Mouse (Mus musculus) inflammation-experienced regulatory T-cells, adult 6 months (primary cell): ENCODE measurements around the gene Olfr94. TPM values are rescaled to one million over a fixed set of nuclear protein-coding genes. Genes with fewer than 3 reads are reported as not detected.
"Not testable (repeated sequence)": the region's sequence is repeated elsewhere in the genome, so short reads cannot be mapped to it uniquely, and the experiment has no call there.

Experiments used
- ATAC-seq: one replicate; pipeline ENCODE4 v1.8.0; 2017
- polyA plus RNA-seq, 3 experiments: library from polyadenylated mRNA; unstranded; fragments of 100-300 nt; shearing (Covaris generic); gene quantifications; one replicate each; pipeline ENCODE4 v1.2.1; 2017

Olfr94 gene
- polyA plus RNA-seq, result not detected

DNA sequence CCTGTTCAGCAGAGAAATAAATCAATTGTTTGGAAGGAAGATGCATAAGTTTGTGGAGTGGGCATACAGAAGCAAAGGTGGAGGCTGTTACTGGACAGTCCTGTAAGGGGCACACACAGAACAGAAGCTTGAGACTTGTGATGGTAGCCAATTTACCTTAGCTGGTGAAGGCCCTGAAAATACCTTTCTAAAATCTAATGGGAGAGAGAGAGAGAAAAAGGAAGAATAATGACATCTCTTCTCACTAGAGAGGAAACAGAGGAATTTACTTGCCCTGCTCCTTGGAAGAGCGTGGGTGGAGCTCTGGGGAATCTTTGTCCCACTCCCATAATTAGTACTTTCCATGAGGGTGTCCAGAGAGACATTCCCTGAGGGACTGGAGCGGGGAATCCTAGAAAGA lies at the start of gene Olfr94:
Gene Olfr94, minus strand, starts transcription at position 101 of the 400 bp plus-strand sequence.
- no peak for ATAC-seq

DNA sequence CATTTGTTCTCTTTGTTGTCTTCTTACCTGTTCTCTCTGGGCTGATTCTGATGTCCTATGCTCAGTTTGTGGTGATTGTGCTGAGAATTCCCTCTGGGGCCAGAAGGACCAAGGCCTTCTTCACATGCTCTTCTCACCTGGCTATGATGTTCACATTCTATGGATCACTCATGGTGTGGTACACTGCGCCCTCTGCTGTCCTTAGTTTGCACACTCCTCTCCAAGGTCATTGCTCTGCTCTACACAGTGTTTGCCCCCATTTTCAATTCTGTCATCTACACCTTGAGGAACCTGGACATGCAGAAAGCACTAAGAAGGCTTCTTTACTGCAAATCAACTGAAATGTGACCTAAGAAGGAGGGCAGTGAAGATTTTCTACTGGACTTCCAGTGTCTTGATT lies 49.8 kb upstream of the Olfr94 start:
- ATAC-seq, result peak; percentile 44

DNA sequence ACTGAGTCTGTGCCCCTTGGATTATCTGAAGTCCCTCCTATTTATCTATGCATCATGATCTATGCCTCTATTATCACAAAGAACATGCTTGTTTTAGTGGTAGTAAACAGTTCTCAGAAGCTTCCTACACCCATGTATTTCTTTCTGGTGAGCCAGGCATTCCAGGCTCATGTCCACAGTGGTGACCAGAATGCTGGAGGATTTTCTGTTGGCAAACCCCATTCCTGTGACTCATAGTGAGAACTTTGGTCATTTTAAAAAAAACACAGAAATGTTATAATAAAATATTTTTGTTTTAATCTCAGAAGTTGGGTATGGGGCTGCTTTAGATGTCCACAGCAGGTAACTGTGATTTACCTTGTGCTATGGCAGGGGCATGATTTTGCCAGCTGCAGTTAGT lies 48.7 kb upstream of the Olfr94 start:
- no peak for ATAC-seq

DNA sequence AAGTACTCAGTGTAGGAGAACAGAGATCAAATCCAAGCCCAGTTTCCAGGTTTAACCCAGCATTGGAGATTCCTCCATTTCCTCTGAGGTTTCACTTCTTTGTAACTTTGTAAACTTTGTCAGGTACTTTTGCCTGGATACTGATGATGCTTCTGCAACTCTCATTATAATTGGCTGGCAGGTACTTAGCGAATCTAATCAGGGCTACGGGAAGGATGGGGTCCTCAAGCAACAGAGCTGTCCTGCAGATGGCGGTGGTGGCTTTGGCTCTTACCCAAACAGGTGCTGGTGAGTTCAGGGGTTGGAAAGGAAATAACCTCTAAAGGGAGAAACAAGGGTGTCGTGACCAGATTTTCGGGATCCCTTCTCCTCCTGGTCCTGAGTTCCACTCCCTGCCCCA lies 45.9 kb upstream of the Olfr94 start:
- ATAC-seq, result peak; percentile 100

DNA sequence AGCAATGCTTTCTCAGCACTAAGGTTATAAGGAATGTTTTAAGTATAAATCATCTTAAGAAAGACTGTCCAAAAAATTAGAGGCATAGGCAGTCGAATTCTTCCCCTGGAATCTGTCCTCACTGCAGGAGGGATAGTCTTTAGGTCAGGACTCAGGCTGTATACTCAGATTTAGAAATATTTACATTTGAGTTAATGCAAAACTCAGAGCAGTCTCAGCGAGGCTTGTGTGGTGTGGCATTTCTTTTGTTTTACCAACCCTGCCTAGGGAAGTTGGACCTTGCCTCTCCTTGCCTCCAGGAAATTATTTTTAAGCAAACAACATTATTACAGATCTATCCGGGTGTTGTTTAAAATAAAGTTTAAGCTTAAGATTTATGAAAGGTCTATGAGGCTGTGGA lies 41.4 kb upstream of the Olfr94 start:
- ATAC-seq, result no peak

DNA sequence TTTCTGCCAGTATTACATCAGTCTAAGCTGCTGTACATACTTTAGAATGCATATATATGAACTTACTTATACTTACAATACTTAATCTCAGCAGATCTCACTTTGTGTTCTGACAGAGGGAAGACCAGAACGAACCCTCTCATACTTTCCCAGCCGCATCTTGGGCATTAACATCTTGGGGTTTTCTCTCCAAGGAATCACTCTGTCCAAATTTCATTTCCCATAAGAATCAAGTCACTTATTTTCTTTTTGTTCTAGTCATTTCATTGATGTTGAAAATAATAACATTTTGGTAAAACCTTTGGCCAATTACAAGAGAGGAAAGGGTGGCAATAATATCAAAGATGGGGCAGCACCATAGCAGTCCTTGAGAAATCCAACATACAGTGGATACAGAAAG lies 36.4 kb upstream of the Olfr94 start, which contains the start of gene Olfr97:
Gene Olfr97, minus strand, starts transcription at position 101 of the 400 bp plus-strand sequence.
- not testable (repeated sequence) for ATAC-seq

DNA sequence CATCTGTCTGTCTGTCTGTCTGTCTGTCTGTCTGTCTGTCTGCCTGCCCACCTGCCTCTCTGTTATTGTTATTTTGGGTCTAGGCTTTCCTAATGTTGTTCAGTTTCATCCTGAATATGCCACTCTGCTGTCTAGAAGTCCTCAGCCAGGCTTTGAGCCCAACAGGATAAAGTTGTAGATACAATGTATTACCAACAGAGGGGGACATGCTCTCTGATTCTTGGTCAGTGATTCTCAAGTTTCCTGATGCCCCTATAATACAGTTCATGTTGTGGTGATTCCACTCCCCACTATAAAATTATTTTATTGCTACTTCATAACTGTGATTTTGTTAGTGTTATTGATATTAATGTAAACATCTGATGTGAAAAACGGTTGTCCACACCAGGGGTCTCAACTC lies 21.1 kb upstream of the Olfr94 start:
- no peak for ATAC-seq

DNA sequence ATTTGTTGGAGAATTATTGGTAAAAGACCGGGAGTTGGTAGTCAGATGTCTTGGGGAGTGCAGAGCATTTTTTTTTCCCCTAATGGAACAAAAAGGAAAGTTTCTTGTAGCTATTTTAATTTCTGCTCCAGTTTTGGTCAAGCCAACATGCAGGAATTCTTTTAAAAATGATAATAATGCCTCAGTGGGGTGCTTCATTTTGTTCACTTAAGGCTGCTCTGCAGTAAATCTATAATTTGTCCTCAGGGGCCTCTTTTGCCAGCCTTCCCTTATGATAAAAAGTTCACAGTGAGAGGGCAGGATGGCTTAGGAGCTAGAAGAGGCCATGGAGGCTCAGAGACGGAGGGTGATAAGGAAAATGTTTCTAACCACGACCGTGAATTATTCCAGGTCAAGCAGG lies 19.1 kb upstream of the Olfr94 start, which contains the start of gene Olfr96:
Gene Olfr96, plus strand, starts transcription at position 301 of the 400 bp plus-strand sequence.
- ATAC-seq, result no peak

DNA sequence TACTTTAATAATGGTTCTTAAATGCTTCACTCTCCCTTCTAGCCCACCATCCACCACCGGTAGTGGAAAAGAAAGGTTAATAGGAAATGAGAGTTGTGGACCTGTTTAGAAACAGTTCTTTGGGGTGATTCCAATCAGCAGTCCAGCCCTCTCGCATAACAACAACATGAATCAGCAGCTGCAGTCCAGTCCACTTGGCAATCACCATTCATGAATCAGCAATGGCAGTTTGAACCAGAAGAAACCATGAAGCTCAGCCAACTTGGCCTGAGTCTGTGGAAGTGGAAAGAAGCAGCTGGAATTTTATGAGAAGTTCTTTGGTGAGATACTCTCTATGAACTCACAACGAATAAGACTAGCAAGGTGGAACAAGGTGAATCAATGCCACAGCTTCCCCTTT lies 17.7 kb upstream of the Olfr94 start:
- no peak for ATAC-seq

DNA sequence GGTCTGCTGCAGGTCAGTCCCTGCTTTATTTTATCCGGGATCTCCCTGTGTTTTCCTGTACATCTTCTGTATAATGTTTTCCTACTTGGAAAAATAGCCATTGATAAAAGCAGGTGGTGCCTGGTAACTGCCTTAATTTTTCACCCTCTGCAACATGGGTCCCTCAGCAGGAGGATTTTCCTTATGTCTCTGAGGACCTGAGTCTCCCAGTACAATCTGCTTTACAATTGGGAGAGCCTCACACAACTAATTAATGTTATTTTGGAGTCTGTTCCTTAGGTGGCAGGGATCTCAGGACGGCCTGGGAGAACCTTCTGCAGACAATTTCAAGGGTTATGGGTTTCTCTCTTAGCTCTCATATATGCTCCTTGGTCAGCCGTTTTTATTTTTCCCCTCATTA lies 12.2 kb upstream of the Olfr94 start, which contains the start of gene Olfr95:
Gene Olfr95, minus strand, starts transcription at position 101 of the 400 bp plus-strand sequence.
- no peak for ATAC-seq

DNA sequence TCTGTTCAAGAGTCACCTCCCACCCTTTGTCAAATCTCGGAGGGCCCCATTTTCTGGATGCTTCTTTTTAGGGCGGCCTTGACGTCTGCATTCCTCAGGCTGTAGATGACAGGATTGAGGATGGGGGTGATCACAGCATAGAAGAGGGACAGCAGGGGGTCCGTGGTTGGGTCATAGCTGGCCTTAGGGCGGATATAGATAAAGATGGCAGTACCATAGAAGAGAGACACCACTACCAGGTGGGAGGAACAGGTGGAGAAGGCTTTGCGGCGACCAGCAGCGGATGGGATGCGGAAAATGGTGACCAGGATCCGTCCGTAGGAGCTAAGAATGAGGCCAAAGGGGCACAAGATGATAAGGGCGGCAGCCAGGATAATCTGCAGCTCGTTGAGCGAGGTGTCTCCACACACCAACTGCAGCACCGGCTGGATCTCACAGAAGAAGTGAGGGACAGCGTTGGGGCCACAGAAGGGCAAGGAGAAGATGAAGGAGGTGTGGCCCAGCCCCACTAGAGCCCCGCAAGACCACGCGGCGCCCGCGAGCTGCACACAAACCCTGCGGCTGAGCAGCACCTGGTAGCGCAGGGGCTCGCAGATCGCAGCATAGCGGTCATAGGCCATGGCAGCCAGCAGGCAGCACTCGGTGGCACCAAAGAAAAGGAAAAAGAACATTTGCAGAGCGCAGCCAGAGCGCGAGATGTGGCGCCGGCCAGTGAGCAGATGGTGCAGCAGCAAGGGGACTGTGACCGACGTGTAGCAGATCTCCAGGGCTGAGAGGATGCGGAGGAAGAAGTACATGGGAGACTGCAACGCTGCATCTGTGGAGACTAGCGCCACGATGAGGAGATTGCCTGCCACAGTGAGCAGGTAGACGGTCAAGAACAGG lies 10.3 kb upstream of the Olfr94 start:
- ATAC-seq, result no peak

DNA sequence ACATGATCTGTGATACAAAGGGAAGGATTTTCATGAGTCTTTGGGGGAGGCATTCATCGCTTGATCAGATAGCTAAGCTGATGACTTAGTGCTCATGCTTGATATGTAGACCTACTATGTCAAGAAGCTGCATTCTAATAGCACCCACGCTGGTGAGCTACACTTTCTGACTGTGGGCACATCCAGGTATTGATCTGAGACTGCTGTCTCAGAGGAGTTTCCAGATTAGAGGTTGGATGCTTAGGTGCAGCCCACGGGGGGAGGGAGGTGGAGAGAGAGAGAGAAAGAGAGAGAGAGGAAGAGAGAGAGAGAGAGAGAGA lies 3.1 kb upstream of the Olfr94 start:
- ATAC-seq, result no peak

DNA sequence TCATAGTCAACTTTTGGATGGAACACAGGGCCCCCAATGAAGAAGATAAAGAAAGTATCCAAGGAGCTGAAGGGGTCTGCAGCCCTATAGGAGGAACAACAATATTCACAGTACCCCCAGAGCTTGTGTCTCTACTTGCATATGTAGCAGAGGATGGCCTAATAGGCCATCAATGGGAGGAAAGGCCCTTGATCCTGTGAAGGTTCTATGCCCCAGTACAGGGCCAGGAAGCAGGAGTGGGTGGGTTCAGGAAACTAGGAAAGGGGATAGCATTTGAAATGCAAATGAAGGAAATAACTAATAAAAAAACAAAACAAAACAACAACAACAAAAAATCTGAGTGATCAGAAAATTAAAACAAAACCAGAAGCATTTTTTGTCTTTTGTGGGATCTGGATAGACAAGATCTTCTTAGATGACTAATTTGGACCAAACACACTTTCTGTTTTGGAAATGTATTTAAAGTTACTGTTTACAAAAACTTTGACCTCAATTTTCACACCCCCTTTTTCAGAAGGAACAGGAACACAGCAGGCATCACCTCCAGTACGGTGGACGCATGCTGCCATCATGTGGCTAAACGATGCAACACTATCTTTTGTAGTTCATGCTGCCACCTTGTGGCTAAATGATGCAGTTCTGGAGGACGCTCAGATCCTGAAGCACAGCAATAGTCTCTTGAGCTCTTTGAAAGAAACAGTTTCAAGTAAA lies 2.6 kb upstream of the Olfr94 start:
- ATAC-seq, result peak; percentile 98

DNA sequence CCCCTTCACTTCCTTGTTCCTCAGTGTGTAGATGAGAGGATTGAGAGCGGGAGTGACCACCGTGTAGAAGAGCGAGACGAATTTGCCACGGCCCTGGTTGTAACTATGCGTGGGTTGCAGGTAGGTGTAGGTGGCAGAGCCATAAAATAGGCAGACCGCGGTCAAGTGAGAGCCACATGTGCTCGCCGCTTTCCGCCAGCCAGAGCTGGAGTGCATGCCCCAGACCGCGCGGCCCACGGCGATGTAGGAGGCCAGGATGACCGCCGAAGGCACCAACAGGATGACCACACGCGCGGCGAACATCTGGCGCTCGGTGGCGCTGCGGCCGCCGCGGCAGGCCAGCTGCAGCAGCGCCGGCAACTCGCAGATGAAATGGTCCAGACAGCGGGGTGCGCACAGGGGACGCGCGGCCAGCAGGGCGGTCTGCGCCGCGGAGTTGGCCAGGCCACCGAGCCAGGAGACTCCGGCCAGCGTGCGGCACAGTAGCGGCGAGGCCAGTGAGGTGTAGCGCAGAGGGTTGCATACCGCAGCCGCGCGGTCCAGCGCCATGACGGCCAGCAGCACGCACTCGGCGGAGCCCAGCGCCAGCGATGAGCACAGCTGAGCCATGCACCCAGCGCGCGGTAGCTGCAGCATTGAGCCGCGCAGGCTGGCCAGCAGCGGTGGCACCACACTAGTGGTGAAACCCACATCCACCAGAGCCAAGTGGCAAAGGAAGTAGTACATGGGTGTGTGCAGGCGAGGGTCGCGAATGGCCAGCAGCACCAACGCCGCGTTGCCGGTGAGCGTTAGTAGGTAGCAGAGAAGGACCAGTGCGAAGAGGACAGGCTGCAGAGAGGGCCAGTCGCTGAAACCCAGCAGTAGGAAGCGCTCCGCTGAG lies 3.7 kb downstream of the Olfr94 start:
- ATAC-seq, result no peak

DNA sequence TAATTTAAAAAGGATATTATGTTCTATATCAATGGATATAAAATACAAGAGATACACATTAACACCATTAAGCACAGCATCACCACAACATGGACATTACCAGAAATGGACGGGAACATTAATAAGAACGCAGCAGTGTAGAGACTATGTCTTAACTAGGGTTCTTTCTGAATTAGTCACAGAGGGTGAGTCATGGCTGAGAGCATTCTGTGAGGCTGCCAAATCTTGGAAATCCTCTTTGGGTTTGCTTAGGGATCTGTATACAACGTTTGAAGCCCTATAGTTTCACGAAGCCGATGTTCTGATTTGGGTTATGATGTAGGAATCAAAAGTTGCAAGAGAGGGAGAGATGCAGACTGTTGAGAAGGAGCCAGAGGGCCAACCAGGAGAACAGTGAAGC lies 6.0 kb downstream of the Olfr94 start:
- no peak for ATAC-seq

DNA sequence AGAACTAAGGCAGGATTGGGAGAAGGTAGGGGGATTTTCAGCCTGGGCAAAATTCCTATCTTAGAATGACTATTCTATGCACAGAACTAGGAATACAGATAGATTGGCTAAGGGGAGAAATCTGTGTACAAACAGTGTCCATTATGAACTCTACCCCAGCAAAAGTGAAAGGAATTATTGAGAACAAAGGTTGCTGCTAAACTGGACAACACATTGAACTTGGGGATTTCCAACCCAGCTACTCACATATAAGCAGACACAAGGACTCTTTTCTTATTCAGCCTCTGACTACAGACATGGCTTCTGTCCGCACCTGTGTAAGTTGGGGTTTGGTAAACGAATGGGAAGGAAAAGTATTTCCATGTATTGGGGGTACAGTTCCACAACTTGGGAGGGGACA lies 7.1 kb downstream of the Olfr94 start, which contains the start of gene Ubd:
Gene Ubd, plus strand, starts transcription at position 237 of the 400 bp plus-strand sequence.
- no peak for ATAC-seq

DNA sequence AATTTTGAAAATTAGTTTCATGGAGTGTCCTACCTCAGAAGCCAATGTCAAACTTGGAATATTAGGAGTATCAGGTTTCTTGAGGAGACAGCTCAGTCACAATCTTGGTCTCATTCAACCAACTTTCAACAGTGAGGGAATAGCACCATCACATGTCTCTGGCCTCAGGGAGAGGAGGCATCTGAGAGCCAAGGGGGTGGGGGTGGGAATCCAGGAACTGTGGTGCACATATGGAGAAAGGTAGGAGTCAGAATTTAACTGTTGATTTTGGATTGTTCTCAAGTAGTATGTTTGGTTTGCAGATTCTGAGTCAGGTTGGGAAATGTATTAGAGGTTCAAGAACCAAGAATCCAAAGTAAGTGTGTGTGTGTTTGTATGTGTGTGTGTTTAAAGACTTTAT lies 7.8 kb downstream of the Olfr94 start:
- no peak for ATAC-seq

DNA sequence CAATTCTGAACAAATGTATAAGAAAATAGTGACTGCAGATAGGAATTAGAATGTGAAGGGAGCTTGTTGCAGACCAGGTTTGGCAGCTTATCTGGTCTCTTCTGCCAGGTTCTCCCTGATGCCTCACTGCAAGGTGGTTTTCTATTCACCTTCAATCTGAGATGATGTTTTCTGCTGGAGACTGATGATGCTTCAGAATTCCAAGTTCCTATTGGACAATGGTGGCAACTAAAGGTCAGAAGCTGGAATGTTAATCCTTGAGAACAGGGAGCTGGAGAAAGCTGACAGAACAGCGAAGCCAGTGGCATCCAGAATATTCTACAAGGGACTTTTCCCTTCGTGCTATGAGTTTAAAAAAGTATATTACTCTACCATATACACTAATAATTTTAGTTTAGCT lies 10.1 kb downstream of the Olfr94 start:
- ATAC-seq, result no peak

DNA sequence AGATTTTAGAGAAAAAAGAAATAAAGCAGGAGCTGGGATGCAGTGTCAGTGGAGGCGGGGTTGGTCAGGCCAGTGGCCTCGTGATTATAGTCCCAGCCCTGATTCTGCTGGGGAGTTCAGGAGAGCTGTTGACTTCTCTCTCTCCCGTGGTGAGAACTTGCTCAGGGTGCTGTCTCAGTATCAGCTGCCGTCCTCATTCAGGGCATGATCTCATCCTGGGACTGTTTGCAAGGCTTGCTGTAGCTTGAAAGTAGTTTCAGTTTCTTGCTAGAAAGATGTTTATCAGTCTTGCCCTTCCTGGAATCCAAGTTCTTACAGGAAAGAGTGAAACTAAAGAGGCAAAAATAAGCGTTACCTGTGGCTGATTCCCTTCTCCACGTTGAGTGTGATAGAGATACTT lies 15.3 kb downstream of the Olfr94 start:
- peak; percentile 21 for ATAC-seq

DNA sequence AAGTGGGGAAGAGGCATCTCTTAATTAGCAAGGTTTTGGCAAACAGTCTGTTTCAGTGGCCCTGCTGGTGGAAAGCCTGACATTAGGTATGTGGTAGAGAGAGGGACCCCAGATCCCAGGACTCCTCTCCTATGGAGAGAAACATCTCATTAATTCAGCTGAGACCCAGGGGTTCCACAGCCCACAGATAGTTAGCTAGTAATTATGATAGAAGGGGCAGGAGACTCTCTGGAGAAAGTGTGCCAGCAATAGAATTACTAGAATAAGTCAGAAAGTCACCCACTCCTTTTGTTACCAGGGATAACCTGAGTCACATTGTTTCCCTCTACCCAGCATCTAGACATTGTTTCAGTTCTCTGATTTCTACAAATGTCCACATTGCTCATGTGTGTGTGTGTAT lies 39.4 kb downstream of the Olfr94 start, which contains the start of gene Olfr93:
Gene Olfr93, minus strand, starts transcription at position 101 of the 400 bp plus-strand sequence.
- no peak for ATAC-seq
